Mouse (Mus musculus): ENCODE results near the gene Qrich2. TPM values are rescaled to one million over a fixed set of nuclear protein-coding genes. Genes with fewer than 3 reads are reported as not detected.
A peak's percentile ranks its signal among the peaks of the same experiment; 100 is the strongest.

Qrich2 gene
- polyA plus RNA-seq, 1 experiment from 2014 or later: not detected

GRCm38 (mm10) chr11:116439269-116440240 is 26.5 kb downstream of the Qrich2 start:
- H3K4me1 ChIP-seq (ENCODE audit: control insufficient read depth, insufficient read depth, low read length): peaks cover 18% of the 10 kb centered on the region

GRCm38 (mm10) chr11:116437541-116437940 is 28.5 kb downstream of the Qrich2 start:
- Histone ChIP-seq H3K27ac (ENCODE audit: low read length) (0 out of 2 replicates have a peak overlapping the region, but pooled peaks have one; percentile 28), H3K27me3 (ENCODE audit: control insufficient read depth, insufficient read depth, low read length) (no peaks in the 10 kb centered on the region), H3K4me1 (ENCODE audit: control insufficient read depth, insufficient read depth, low read length) (peaks cover 18% of the 10 kb centered on the region), H3K4me3 (ENCODE audit: low read depth, low read length) (no peak overlapping the region), H3K9me3 (ENCODE audit: control insufficient read depth, low read depth, low read length) (no peaks in the 10 kb centered on the region), H3K36me3 (ENCODE audit: control insufficient read depth, insufficient read depth, low read length) (peaks cover 21% of the 10 kb centered on the region), H3K4me2 (replicated peaks; ENCODE audit: low read depth, low read length) (no peak overlapping the region), H3K9ac (replicated peaks; ENCODE audit: low read depth, low read length) (no peak overlapping the region)
- 80% methylated on average over 11 of the region's 11 CpGs for WGBS
- ATAC-seq (ENCODE audit: insufficient number of reproducible peaks, insufficient read depth, low FRiP score, low read depth): no peak

More at GRCm38 (mm10) chr11:116439269-116440240, 26.5 kb downstream of the Qrich2 start:
- Histone ChIP-seq H3K4me3 (ENCODE audit: low read depth, low read length) (no peak overlapping the region), H3K4me2 (replicated peaks; ENCODE audit: low read depth, low read length) (no peak overlapping the region), H3K27ac (ENCODE audit: low read length) (no peak overlapping the region), H3K36me3 (ENCODE audit: control insufficient read depth, insufficient read depth, low read length) (peaks cover 21% of the 10 kb centered on the region), H3K9ac (replicated peaks; ENCODE audit: low read depth, low read length) (no peak overlapping the region), H3K27me3 (ENCODE audit: control insufficient read depth, insufficient read depth, low read length) (no peaks in the 10 kb centered on the region), H3K9me3 (ENCODE audit: control insufficient read depth, low read depth, low read length) (no peaks in the 10 kb centered on the region)
- WGBS: 76% methylated on average over 19 of the region's 19 CpGs
- no peak for ATAC-seq (ENCODE audit: insufficient number of reproducible peaks, insufficient read depth, low FRiP score, low read depth)

- Histone ChIP-seq H3K36me3 (ENCODE audit: control insufficient read depth, insufficient read depth, low read length) (peaks cover 21% of the 10 kb centered on the region), H3K4me1 (ENCODE audit: control insufficient read depth, insufficient read depth, low read length) (peaks cover 18% of the 10 kb centered on the region), H3K9me3 (ENCODE audit: control insufficient read depth, low read depth, low read length) (no peaks in the 10 kb centered on the region), H3K4me3 (ENCODE audit: low read depth, low read length) (no peak overlapping the region), H3K27ac (ENCODE audit: low read length) (0 out of 2 replicates have a peak overlapping the region, but pooled peaks have one; percentile 28), H3K9ac (replicated peaks; ENCODE audit: low read depth, low read length) (no peak overlapping the region), H3K27me3 (ENCODE audit: control insufficient read depth, insufficient read depth, low read length) (no peaks in the 10 kb centered on the region), H3K4me2 (replicated peaks; ENCODE audit: low read depth, low read length) (peak overlapping the region; percentile 85)
- ATAC-seq (ENCODE audit: insufficient number of reproducible peaks, insufficient read depth, low FRiP score, low read depth): no peak
- 57% methylated on average over 4 of the region's 4 CpGs for whole genome bisulfite sequencing
These were observed 29.2 kb downstream of the Qrich2 start for GRCm38 (mm10) chr11:116436725-116437331.

- Histone ChIP-seq H3K4me1 (ENCODE audit: control insufficient read depth, insufficient read depth, low read length) (peaks cover 18% of the 10 kb centered on the region), H3K27ac (ENCODE audit: low read length) (peak overlapping the region; percentile 28; the same call in 1 of the 2 replicates), H3K27me3 (ENCODE audit: control insufficient read depth, insufficient read depth, low read length) (no peaks in the 10 kb centered on the region), H3K9ac (replicated peaks; ENCODE audit: low read depth, low read length) (no peak overlapping the region), H3K9me3 (ENCODE audit: control insufficient read depth, low read depth, low read length) (no peaks in the 10 kb centered on the region), H3K4me3 (ENCODE audit: low read depth, low read length) (peak overlapping the region; percentile 80; the same call in 1 of the 2 replicates), H3K4me2 (replicated peaks; ENCODE audit: low read depth, low read length) (peak overlapping the region; percentile 85), H3K36me3 (ENCODE audit: control insufficient read depth, insufficient read depth, low read length) (peaks cover 21% of the 10 kb centered on the region)
- WGBS: 47% methylated on average over 5 of the region's 5 CpGs
- no peak for ATAC-seq (ENCODE audit: insufficient number of reproducible peaks, insufficient read depth, low FRiP score, low read depth)
These were observed 29.9 kb downstream of the Qrich2 start for GRCm38 (mm10) chr11:116435992-116436724.

- Histone ChIP-seq H3K4me2 (replicated peaks; ENCODE audit: low read depth, low read length) (peak overlapping the region; percentile 85), H3K9me3 (ENCODE audit: control insufficient read depth, low read depth, low read length) (no peaks in the 10 kb centered on the region), H3K4me1 (ENCODE audit: control insufficient read depth, insufficient read depth, low read length) (peaks cover 18% of the 10 kb centered on the region), H3K27ac (ENCODE audit: low read length) (peak overlapping the region; percentile 93), H3K9ac (replicated peaks; ENCODE audit: low read depth, low read length) (peak overlapping the region; percentile 80), H3K4me3 (ENCODE audit: low read depth, low read length) (peak overlapping the region; percentile 80), H3K27me3 (ENCODE audit: control insufficient read depth, insufficient read depth, low read length) (no peaks in the 10 kb centered on the region), H3K36me3 (ENCODE audit: control insufficient read depth, insufficient read depth, low read length) (peaks cover 21% of the 10 kb centered on the region)
- no peak for ATAC-seq (ENCODE audit: insufficient number of reproducible peaks, insufficient read depth, low FRiP score, low read depth)
- WGBS: 53% methylated on average over 12 of the region's 12 CpGs
These were observed 30.9 kb downstream of the Qrich2 start for GRCm38 (mm10) chr11:116434967-116435752.

- Histone ChIP-seq H3K27ac (ENCODE audit: low read length) (peak overlapping the region; percentile 93), H3K4me1 (ENCODE audit: control insufficient read depth, insufficient read depth, low read length) (peaks cover 22% of the 10 kb centered on the region), H3K4me2 (replicated peaks; ENCODE audit: low read depth, low read length) (peak overlapping the region; percentile 85), H3K27me3 (ENCODE audit: control insufficient read depth, insufficient read depth, low read length) (no peaks in the 10 kb centered on the region), H3K36me3 (ENCODE audit: control insufficient read depth, insufficient read depth, low read length) (peaks cover 19% of the 10 kb centered on the region), H3K9me3 (ENCODE audit: control insufficient read depth, low read depth, low read length) (no peaks in the 10 kb centered on the region), H3K9ac (replicated peaks; ENCODE audit: low read depth, low read length) (peak overlapping the region; percentile 80), H3K4me3 (ENCODE audit: low read depth, low read length) (peak overlapping the region; percentile 80)
- ATAC-seq (ENCODE audit: insufficient number of reproducible peaks, insufficient read depth, low FRiP score, low read depth): 0 out of 2 replicates have a peak, but pooled peaks have one; percentile 7
- under 1% methylated on average over 45 of the region's 67 CpGs for WGBS
These were observed 31.6 kb downstream of the Qrich2 start for GRCm38 (mm10) chr11:116434287-116434966.

Measured in stomach, embryonic 14.5 days (tissue).